Mouse (Mus musculus) myocyte (in vitro differentiated cells): ENCODE measurements at regions not wholly inside any gene's neighbourhood (a gene's known extent, or its start where the extent isn't known, plus 50 kb on each side); places are given as distances from the start of the nearest gene placed in this dataset.

Experiments
- H3K27me3 ChIP-seq: one replicate; pipeline ENCODE4 v1.6.1; 2011; ENCODE audit not compliant: control insufficient read depth, insufficient read depth, insufficient read length
- H3K36me3 ChIP-seq: one replicate; pipeline ENCODE4 v1.6.1; 2011; ENCODE audit not compliant: control insufficient read depth, insufficient read depth
- H3K4me2 ChIP-seq: one replicate; pipeline ENCODE4 v1.6.1; 2011; ENCODE audit warnings: low read depth, control low read depth
- H3K4me3 ChIP-seq: one replicate; pipeline ENCODE4 v1.5.1; 2011; ENCODE audit warnings: mild to moderate bottlenecking, control low read depth, moderate library complexity
- H3K79me2 ChIP-seq: one replicate; pipeline ENCODE4 v1.6.1; 2011; ENCODE audit not compliant: control insufficient read depth, insufficient read depth
- H3ac ChIP-seq: one replicate; pipeline ENCODE4 v1.6.1; 2011; ENCODE audit not compliant: control insufficient read depth, insufficient read length
- CEBPB ChIP-seq: IDR thresholded peaks from 2 replicates; pipeline ENCODE4 v1.6.1; 2011; ENCODE audit warnings: mild to moderate bottlenecking, moderate library complexity; ENCODE audit not compliant: poor library complexity, insufficient read depth, severe bottlenecking
- E2F4 ChIP-seq: IDR thresholded peaks from one replicate; pipeline ENCODE4 v1.6.1; 2011; ENCODE audit warnings: mild to moderate bottlenecking, control low read depth, moderate library complexity; ENCODE audit not compliant: insufficient read depth
- MAX ChIP-seq: IDR thresholded peaks from one replicate; pipeline ENCODE4 v1.6.1; 2011; ENCODE audit warnings: low read depth, mild to moderate bottlenecking, control low read depth
- MYOD1 ChIP-seq, 3 experiments: IDR thresholded peaks; one replicate each; pipeline ENCODE4 v1.6.1; 2011; ENCODE audit warnings: control low read depth in 2 of 3, low read depth in 2 of 3, mild to moderate bottlenecking in 2 of 3, moderate library complexity in 1 of 3; ENCODE audit not compliant: insufficient read length in 2 of 3, control insufficient read depth in 1 of 3
- MYOG ChIP-seq, 3 experiments: IDR thresholded peaks; one replicate each; pipeline ENCODE4 v1.6.1; 2011; ENCODE audit warnings: control low read depth in 2 of 3, low read depth in 2 of 3, mild to moderate bottlenecking in 2 of 3; ENCODE audit not compliant: insufficient read length in 2 of 3, control insufficient read depth in 1 of 3, insufficient read depth in 1 of 3
- POLR2A ChIP-seq: IDR thresholded peaks from one replicate; pipeline ENCODE4 v1.6.1; 2011; ENCODE audit warnings: low read depth, mild to moderate bottlenecking, control low read depth, moderate library complexity; ENCODE audit not compliant: insufficient read length
- POLR2AphosphoS2 ChIP-seq: IDR thresholded peaks from one replicate; pipeline ENCODE4 v1.6.1; 2011; ENCODE audit warnings: low read depth, control low read depth; ENCODE audit not compliant: insufficient read length
- REST ChIP-seq: IDR thresholded peaks from one replicate; pipeline ENCODE4 v1.6.1; 2011; ENCODE audit warnings: mild to moderate bottlenecking, control low read depth, moderate library complexity; ENCODE audit not compliant: insufficient read depth, insufficient read length
- SRF ChIP-seq: IDR thresholded peaks from one replicate; pipeline ENCODE4 v1.6.1; 2011; ENCODE audit warnings: low read depth; ENCODE audit not compliant: control insufficient read depth, insufficient read length
- TCF12 ChIP-seq: IDR thresholded peaks from one replicate; pipeline ENCODE4 v1.6.1; 2011; ENCODE audit warnings: mild to moderate bottlenecking, control low read depth; ENCODE audit not compliant: poor library complexity, insufficient read depth, severe bottlenecking
- TCF3 ChIP-seq: IDR thresholded peaks from one replicate; pipeline ENCODE4 v1.6.1; 2011; ENCODE audit warnings: low read depth, control low read depth; ENCODE audit not compliant: insufficient read length
- USF1 ChIP-seq: IDR thresholded peaks from one replicate; pipeline ENCODE4 v1.6.1; 2011; ENCODE audit warnings: low read depth, mild to moderate bottlenecking, control low read depth, moderate library complexity

DNA sequence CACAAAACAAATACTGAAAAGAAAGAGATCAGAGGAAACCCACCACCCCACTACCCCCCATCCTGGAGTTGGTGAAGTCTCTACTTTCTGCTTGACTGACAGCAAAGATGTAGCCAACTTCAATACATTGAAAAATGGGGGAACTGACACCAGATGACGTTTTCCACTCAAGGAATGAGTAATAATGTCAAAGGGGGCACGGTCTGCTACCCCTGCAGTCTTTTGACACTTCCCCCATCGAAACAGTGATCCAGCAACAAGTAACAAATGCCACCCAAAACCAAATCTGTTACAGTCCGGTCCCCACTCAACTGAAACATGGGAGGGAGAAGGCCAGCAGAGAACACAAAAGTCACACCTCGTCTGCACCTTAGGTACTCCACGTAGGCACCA lies 94.5 kb downstream of the Fasl start:
- H3K79me2 ChIP-seq: no peaks in the 10 kb centered on the region
- no peaks in the 10 kb centered on the region for H3K27me3 ChIP-seq
- TF ChIP-seq CEBPB (no peak), USF1 (no peak), MYOD1 (IDR thresholded peaks at IDR 0.05; ENCODE audit: control insufficient read depth in 1 of 3, insufficient read length in 2 of 3, low read depth in 2 of 3) (no peak), MAX (no peak), E2F4 (no peak), TCF12 (no peak), POLR2A (no peak), SRF (no peak), POLR2AphosphoS2 (no peak), MYOG (IDR thresholded peaks at IDR 0.05; ENCODE audit: control insufficient read depth in 1 of 3, insufficient read depth in 1 of 3, insufficient read length in 2 of 3, low read depth in 2 of 3) (no peak)
- H3K4me2 ChIP-seq: no peak overlapping the region
- H3K36me3 ChIP-seq: no peaks in the 10 kb centered on the region
- H3K4me3 ChIP-seq: no peak overlapping the region
- no peak overlapping the region for H3ac ChIP-seq

DNA sequence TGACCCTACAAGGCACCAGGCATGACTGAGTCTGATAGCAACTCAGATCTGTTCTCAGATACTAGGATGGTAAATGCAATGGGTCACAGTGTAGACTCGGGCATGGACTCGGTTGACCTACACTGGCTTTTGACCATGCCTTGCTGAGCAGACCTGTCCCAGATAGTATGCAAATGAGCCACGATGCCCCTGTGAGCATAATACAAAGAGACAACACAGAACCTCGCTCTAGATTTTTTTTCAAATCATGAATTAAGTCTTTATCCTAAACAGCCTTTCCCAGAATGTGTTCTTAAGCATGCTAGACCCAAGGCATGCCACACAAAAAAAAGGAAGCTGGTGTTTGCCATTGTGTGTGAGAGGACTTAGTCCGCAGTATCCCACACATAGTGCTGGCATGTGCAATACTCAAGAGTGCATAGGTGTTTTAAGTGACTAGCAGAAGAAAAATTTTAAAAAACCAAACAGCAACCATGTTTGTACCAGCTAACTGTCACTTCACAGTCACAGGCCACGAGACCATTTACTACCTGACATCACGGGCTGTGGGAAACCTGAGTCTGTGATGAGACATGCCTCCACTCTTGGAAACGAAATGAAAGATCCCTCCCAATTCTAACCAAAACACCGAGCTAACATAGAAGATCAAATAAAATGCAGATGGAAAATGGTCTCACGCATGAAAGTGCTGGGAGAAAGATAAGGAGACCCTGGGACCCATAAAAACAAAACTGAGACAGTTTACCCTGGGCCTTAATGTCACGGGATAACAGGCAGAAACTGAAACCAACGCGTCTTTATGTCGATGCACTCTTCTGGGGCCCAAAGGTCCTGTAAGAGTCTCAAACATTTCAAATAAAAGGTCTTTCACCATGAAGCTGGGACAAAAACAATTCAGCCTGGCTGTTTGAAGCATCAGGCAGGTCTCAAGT lies 95.2 kb downstream of the Fasl start:
- H3ac ChIP-seq: no peak overlapping the region
- no peaks in the 10 kb centered on the region for H3K36me3 ChIP-seq
- H3K4me3 ChIP-seq: no peak overlapping the region
- no peaks in the 10 kb centered on the region for H3K27me3 ChIP-seq
- H3K4me2 ChIP-seq: no peak overlapping the region
- H3K79me2 ChIP-seq: no peaks in the 10 kb centered on the region
- no peak for TF ChIP-seq SRF
- TF ChIP-seq REST: no peak
- no peak for TF ChIP-seq CEBPB
- TF ChIP-seq TCF3: no peak
- TF ChIP-seq E2F4: no peak
- TF ChIP-seq MYOD1 (IDR thresholded peaks at IDR 0.05; ENCODE audit: control insufficient read depth in 1 of 3, insufficient read length in 2 of 3, low read depth in 2 of 3): no peak

DNA sequence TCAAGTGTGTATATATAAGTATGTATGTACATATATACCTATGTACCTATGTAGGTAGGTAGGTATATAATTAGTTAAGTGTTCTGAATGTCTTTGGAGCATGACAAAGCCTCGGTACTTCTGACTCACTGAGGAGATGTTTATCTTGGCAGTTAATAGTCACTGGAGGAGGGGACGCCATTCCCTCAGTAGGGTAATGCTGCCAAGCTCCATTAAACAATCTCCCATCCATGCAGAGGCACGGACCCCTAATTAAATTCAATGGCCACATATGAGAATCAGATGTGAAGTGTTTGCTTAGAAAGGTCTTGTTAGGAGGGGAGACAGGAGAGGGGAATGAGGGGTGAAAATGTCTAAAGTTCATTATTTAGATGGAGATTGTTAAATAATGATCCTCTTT lies 99.3 kb downstream of the Fasl start:
- TF ChIP-seq REST: no peak
- no peak for TF ChIP-seq CEBPB
- TF ChIP-seq TCF12: no peak
- TF ChIP-seq MAX: no peak
- no peak for TF ChIP-seq TCF3
- no peak for TF ChIP-seq POLR2AphosphoS2
- TF ChIP-seq MYOG (IDR thresholded peaks at IDR 0.05; ENCODE audit: control insufficient read depth in 1 of 3, insufficient read depth in 1 of 3, insufficient read length in 2 of 3, low read depth in 2 of 3): no peak
- no peak for TF ChIP-seq MYOD1 (IDR thresholded peaks at IDR 0.05; ENCODE audit: control insufficient read depth in 1 of 3, insufficient read length in 2 of 3, low read depth in 2 of 3)
- no peak for TF ChIP-seq POLR2A
- no peak for TF ChIP-seq SRF
- no peak for TF ChIP-seq USF1
- no peak overlapping the region for H3K4me3 ChIP-seq

DNA sequence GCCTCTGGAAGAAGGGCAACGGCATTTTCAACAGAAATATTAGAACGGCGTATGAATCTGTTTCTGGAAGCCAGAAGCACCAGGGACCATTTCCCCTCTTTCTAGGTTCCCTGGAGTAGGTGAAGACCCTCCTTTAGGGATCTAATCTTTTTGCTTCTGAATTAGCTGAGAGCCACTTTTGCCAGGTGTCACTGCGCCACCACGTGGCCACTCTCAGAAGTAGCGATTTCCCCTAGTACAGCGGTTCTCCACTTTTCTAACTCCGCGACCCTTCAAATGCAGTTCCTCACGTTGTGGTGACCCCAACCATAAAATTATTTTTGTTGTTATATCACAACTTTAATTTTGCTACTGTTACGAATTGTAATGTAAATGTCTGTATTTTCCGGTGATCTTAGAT lies 100.7 kb downstream of the Fasl start:
- Histone ChIP-seq H3K4me3 (no peak overlapping the region), H3K27me3 (no peaks in the 10 kb centered on the region), H3K79me2 (no peaks in the 10 kb centered on the region), H3K4me2 (peak overlapping the region; percentile 65), H3K36me3 (no peaks in the 10 kb centered on the region), H3ac (no peak overlapping the region)
- TF ChIP-seq TCF3: no peak
- no peak for TF ChIP-seq REST
- no peak for TF ChIP-seq MYOD1 (IDR thresholded peaks at IDR 0.05; ENCODE audit: control insufficient read depth in 1 of 3, insufficient read length in 2 of 3, low read depth in 2 of 3)
- TF ChIP-seq E2F4: no peak
- TF ChIP-seq POLR2A: no peak
- TF ChIP-seq TCF12: no peak
- TF ChIP-seq CEBPB: no peak
- TF ChIP-seq MYOG (IDR thresholded peaks at IDR 0.05; ENCODE audit: control insufficient read depth in 1 of 3, insufficient read depth in 1 of 3, insufficient read length in 2 of 3, low read depth in 2 of 3): no peak
- no peak for TF ChIP-seq POLR2AphosphoS2
- TF ChIP-seq MAX: no peak
- no peak for TF ChIP-seq SRF
- TF ChIP-seq USF1: no peak

More for the DNA sequence above, 99.3 kb downstream of the Fasl start:
- no peaks in the 10 kb centered on the region for H3K36me3 ChIP-seq
- H3K79me2 ChIP-seq: no peaks in the 10 kb centered on the region
- H3ac ChIP-seq: no peak overlapping the region
- no peak overlapping the region for H3K4me2 ChIP-seq
- H3K27me3 ChIP-seq: no peaks in the 10 kb centered on the region
